Mouse (Mus musculus): ENCODE results near the gene Ormdl3. TPM values are rescaled to one million over a fixed set of nuclear protein-coding genes. Genes with fewer than 3 reads are reported as not detected.

Ormdl3 gene
- 22.3 and 28.1 TPM in 2 replicates for polyA plus RNA-seq (2012)

DNA sequence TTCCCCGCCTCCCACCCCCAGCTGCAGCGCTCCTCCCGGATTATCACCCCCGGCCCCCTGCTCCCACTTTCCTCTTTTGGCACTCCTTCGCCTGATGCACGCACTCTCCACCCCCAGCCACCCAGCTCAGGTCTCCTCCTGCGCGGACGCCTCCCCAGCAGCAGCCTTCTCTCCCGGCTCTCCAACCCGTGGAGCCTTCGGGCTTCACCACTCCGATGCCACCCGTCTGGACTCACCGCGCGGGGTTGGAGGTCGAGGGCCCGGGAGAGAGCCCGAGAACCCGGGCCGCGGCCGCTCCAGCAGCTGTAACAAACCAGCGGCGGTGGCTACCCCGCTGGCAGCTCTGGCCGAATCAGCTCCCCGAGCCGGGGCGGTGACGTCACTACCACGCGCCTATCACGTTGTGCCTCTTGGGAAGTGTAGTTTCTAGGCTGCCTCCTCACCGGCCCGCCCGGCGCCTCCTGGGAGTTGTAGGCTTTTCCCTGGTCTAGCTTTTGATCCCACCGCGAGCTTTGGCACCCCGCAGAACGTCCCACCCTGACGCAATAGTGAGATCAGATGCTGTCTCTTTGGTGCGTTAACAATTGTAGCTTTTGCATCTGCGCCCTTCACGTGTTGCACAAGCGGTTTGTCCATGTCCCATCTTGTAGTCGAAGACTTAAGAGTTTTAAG is at the start of gene Ormdl3:
Gene Ormdl3, minus strand, starts transcription at position 477 of the 672 bp plus-strand sequence.

DNA sequence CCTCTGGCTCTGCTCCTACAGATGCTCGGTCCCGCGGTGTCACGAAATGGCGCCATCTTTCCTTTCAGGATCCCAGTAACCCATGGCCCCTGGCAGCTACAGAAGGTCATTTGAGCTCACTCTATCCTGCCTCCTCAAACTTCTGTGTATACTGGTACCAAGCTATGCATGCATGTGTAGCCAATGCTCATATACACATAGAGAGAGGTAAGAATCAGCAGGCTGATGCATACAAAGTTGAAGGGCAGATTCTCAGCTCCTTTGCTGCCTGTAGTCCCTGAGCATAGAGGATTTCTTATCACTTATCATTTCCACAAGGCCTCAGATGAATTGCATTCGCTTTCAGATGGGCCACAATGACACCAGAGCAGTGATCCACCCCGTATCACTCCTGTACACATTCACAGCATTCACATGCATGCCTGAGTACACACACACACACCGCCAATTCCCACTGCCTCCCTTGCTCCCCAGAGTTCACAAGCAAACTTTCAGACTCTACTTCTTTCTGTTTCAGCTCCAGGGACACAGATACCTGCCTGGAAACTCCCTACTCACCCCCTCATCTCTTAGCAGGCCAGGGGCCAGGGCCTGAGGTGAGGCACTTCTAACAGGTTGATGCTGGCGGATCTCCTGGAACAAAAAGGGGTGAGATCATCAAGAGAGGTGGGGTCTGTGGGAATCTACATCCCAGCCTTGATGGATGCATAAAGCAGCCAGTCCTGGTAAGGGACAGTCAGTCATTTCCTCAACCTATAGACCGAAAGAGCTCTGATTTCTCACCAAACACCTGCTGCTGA is 38.6 kb upstream of the Ormdl3 start, which contains the start of the genes Gm12355 and Gsdma3:
Gene Gm12355, minus strand, starts transcription at position 51 of the 800 bp plus-strand sequence.
Gene Gsdma3, plus strand, starts transcription at position 750 of the 800 bp plus-strand sequence.

DNA sequence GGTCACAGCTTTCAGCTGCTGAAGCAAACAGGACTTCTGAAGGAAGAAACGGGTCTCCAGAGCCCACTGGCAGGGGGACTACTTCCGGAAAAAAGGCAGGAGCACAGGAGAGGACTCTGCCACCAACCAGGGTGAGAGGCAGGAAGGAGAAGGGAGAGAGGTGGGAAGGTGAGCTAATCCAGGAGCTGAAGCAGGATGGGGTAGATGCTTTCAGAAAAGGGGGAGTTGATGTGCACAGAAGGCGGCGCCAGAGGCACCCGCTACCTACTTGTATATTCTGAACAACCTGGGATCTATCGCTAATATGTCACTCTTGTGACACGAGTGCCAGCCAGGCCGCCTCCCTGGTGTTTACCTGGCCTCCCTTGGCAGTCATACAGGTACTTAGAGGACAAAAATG is 10.8 kb upstream of the Ormdl3 start, which contains the start of gene Lrrc3c:
Gene Lrrc3c, plus strand, starts transcription at position 301 of the 400 bp plus-strand sequence.

DNA sequence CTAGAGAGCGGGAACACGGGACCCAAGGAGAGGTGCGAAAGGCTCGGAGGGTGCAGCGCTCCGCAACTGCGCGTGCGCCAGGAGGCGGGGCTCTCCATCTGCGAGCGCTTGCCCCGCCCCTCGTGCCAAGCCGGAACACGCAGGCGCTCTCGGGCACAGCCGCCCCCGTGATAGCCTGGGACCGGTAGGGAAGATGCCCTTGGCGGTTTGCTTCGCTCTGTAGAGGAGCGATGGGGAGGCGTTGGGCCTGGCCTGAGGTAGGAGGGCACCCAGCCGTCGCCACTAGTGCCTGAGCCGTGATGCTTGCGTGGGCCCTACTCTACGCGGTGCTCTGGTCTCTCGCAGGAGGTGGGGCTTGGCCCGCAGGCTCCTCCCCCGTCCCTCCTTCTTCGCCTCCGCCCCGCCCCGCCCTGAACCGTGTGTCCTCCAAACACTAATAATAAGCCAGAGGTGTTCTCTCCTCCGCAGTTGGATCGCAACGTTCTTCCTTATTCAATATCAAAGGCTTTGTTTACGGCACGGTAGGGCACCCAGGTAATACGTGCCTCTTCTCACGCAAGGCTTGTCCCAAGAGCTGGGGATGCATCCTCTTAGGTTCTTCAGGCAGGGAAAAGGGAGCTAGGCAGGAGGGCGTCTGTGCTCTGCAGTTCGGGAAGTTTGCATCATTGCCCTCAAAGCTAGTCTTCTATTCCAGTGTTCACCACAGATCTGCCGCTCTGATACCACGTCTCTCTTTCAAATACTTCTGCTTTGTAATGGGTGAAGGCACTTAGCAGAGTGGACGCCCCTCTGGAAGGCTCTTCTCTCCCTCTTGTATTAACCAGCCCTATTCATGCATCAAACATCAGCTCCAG is 36.0 kb downstream of the Ormdl3 start, which contains the start of gene Zpbp2:
Gene Zpbp2, plus strand, starts transcription at position 123 of the 854 bp plus-strand sequence.

DNA sequence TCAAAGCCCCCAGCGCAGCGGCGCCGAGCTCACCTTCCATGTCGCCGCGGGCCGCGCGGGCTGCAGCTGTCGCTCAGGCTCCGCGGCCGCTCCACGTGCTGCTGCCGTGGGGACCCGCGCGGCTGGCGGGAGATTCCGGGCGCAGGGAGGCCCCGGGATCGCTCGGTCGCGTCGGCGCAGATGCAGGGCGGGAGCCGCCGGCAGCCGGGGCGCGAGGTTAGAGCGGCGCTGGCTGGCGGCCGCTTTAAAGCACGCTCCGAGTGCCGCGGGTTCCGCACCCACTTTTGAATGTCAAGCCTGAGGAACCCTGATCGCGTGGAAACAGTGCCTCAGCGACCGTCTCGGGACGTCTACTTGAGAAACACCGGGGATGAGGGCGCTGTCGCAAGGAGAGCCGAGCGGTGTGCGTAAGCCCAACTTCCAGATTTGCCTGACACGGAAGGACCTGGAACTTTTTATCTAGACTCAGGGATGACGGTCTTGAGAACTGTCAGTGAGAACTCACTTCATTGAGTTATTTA is 41.4 kb downstream of the Ormdl3 start, which contains the start of gene Ikzf3:
Gene Ikzf3, minus strand, starts transcription at position 321 of the 521 bp plus-strand sequence.

Other genes with a start within 250 kb of the Ormdl3 start
- 0.09 TPM in 1 of 2 replicates, not detected in the other for gene Ppp1r1b, start 239.0 kb downstream of the Ormdl3 start, polyA plus RNA-seq (2012)
- gene Stard3, start 229.0 kb downstream of the Ormdl3 start, polyA plus RNA-seq (2012): 35.9 and 43.7 TPM in 2 replicates
- gene Tcap, start 203.6 kb downstream of the Ormdl3 start, polyA plus RNA-seq (2012): 0.26 TPM in 1 of 2 replicates, not detected in the other
- gene Pnmt, start 200.9 kb downstream of the Ormdl3 start, polyA plus RNA-seq (2012): not detected in 2 replicates
- gene Pgap3, start 186.9 kb downstream of the Ormdl3 start, polyA plus RNA-seq (2012): 13.2 and 14.3 TPM in 2 replicates
- gene Erbb2, start 174.9 kb downstream of the Ormdl3 start, polyA plus RNA-seq (2012): not detected in 2 replicates
- 57.5 and 63.4 TPM in 2 replicates for gene Mien1, start 148.4 kb downstream of the Ormdl3 start, polyA plus RNA-seq (2012)
- 0.75 and 2.6 TPM in 2 replicates for gene Grb7, start 141.0 kb downstream of the Ormdl3 start, polyA plus RNA-seq (2012)
- 0.79 and 0.83 TPM in 2 replicates for gene Ikzf3, start 41.3 kb downstream of the Ormdl3 start, polyA plus RNA-seq (2012)
- gene Zpbp2, start 36.3 kb downstream of the Ormdl3 start, polyA plus RNA-seq (2012): 0.17 and 0.28 TPM in 2 replicates
- gene Lrrc3c, start 10.9 kb upstream of the Ormdl3 start, polyA plus RNA-seq (2012): 0.12 TPM in 1 of 2 replicates, not detected in the other
- not detected in 2 replicates for gene Gm12355, start 38.3 kb upstream of the Ormdl3 start, polyA plus RNA-seq (2012)
- gene Gsdma3, start 39.0 kb upstream of the Ormdl3 start, polyA plus RNA-seq (2012): not detected in 2 replicates
- not detected in 2 replicates for gene Gsdma2, start 59.4 kb upstream of the Ormdl3 start, polyA plus RNA-seq (2012)
- gene Gsdma, start 77.0 kb upstream of the Ormdl3 start, polyA plus RNA-seq (2012): 0.05 TPM in 1 of 2 replicates, not detected in the other
- 145 and 178 TPM in 2 replicates for gene Psmd3, start 95.2 kb upstream of the Ormdl3 start, polyA plus RNA-seq (2012)
- 0.08 and 0.45 TPM in 2 replicates for gene Csf3, start 113.9 kb upstream of the Ormdl3 start, polyA plus RNA-seq (2012)
- 92.5 and 107 TPM in 2 replicates for gene Med24, start 142.1 kb upstream of the Ormdl3 start, polyA plus RNA-seq (2012)
- gene Thra, start 153.3 kb upstream of the Ormdl3 start, polyA plus RNA-seq (2012): 76.8 and 81.3 TPM in 2 replicates
- 6.6 and 10.2 TPM in 2 replicates for gene Nr1d1, start 188.0 kb upstream of the Ormdl3 start, polyA plus RNA-seq (2012)
- 72.9 and 73.6 TPM in 2 replicates for gene Msl1, start 208.1 kb upstream of the Ormdl3 start, polyA plus RNA-seq (2012)
- gene Casc3, start 217.5 kb upstream of the Ormdl3 start, polyA plus RNA-seq (2012): 35.5 and 41.4 TPM in 2 replicates
- 0.75 and 1.0 TPM in 2 replicates for gene Rapgefl1, start 249.4 kb upstream of the Ormdl3 start, polyA plus RNA-seq (2012)

Data from megakaryocyte-erythroid progenitor cell, adult 5 weeks (primary cell).